Mouse (Mus musculus) hindbrain, postnatal 0 days (tissue): Measurements from ENCODE around the gene Unc93a2. TPM values are rescaled to one million over a fixed set of nuclear protein-coding genes. Genes with fewer than 3 reads are reported as not detected.
"Not testable (repeated sequence)": the region's sequence is repeated elsewhere in the genome, so short reads cannot be mapped to it uniquely, and the experiment has no call there.

Experiments
- ATAC-seq: fragments of 200-750 bp; cut with Nextera tagmentation; 2 replicates; pipeline ENCODE4 v1.8.0; 2017; ENCODE audit warnings: mild to moderate bottlenecking, moderate TSS enrichment, moderate library complexity
- DNase-seq: peaks from one replicate; pipeline ENCODE4 v3.0.0-alpha.2; 2015; ENCODE audit warnings: low spot score
- H3K27ac ChIP-seq: fragments of 300-500 bp; sonication (generic); 2 replicates; pipeline ENCODE4 v1.5.1; 2014; ENCODE audit warnings: mild to moderate bottlenecking
- H3K27me3 ChIP-seq: fragments of 300-500 bp; sonication (generic); 2 replicates; pipeline ENCODE4 v1.6.1; 2014; ENCODE audit warnings: low read length, mixed read lengths; ENCODE audit not compliant: insufficient read depth
- H3K36me3 ChIP-seq: fragments of 300-500 bp; sonication (generic); 2 replicates; pipeline ENCODE4 v1.6.1; 2014; ENCODE audit warnings: low read length, mixed read lengths; ENCODE audit not compliant: insufficient read depth
- H3K4me1 ChIP-seq: fragments of 300-500 bp; sonication (generic); 2 replicates; pipeline ENCODE4 v1.6.1; 2014; ENCODE audit warnings: antibody characterized with exemption, low read length, mixed read lengths; ENCODE audit not compliant: insufficient read depth
- H3K4me2 ChIP-seq: fragments of 300-500 bp; sonication (generic); 2 replicates; pipeline ENCODE4 v1.6.1; 2014; ENCODE audit warnings: low read depth, mild to moderate bottlenecking, low read length, moderate library complexity, mixed read lengths
- H3K4me3 ChIP-seq: fragments of 300-500 bp; sonication (generic); 2 replicates; pipeline ENCODE4 v1.5.1; 2014; ENCODE audit warnings: low read length
- H3K9ac ChIP-seq: fragments of 300-500 bp; sonication (generic); replicated peaks from 2 replicates; pipeline ENCODE4 v1.6.1; 2014; ENCODE audit warnings: mild to moderate bottlenecking, low read length, moderate library complexity, mixed read lengths
- H3K9me3 ChIP-seq: fragments of 300-500 bp; sonication (generic); 2 replicates; pipeline ENCODE4 v1.6.1; 2016; ENCODE audit warnings: low read length, mixed read lengths
- WGBS: fragments of 180-500 bp; shearing (Covaris S2); extraction: QIAGEN DNeasy Blood & Tissue Kit; methylation state at CpG from one replicate; pipeline ENCODE4 v1.1.7; 2014; 5-methylcytosine and 5-hydroxymethylcytosine counted together
- polyA plus RNA-seq: library from polyadenylated mRNA; unstranded; fragments of >200 nt; fragmentation: Nextera tagmentation; extraction: Ambion mirVana; gene quantifications from 2 replicates; pipeline ENCODE4 v1.2.1, GENCODE M21; 2015
- total RNA-seq: library from RNA; depleted of rRNA; stranded (reverse); fragments of >200 nt; gene quantifications from 2 replicates; pipeline ENCODE4 v1.2.3, GENCODE M21; 2014; rRNA removed

The Unc93a2 gene
- total and polyA plus RNA-seq, 2 experiments from 2014 or later, result 0.05 TPM; not detected in 1

GRCm38 (mm10) chr17:7348765-7349164 lies 36.5 kb downstream of the Unc93a2 start:
- ATAC-seq, H3K27ac ChIP-seq, H3K9me3 ChIP-seq, H3K9ac ChIP-seq, H3K4me1 ChIP-seq, H3K36me3 ChIP-seq, H3K4me2 ChIP-seq, H3K27me3 ChIP-seq, H3K4me3 ChIP-seq: not testable (repeated sequence)
- WGBS, result 57% methylated on average over 1 of the region's 3 CpGs
- peak; percentile 31 for DNase-seq

- H3K27me3 ChIP-seq, H3K4me1 ChIP-seq, H3K4me2 ChIP-seq, H3K9me3 ChIP-seq, H3K4me3 ChIP-seq, H3K9ac ChIP-seq, H3K27ac ChIP-seq, H3K36me3 ChIP-seq: not testable (repeated sequence)
- DNase-seq (peak; percentile 2), ATAC-seq (peak; percentile 43; the same call in 1 of the 2 replicates)
- WGBS, result 56% methylated on average over 7 of the region's 9 CpGs
Measured at GRCm38 (mm10) chr17:7337381-7337780, 47.9 kb downstream of the Unc93a2 start.

GRCm38 (mm10) chr17:7332745-7333144 lies 52.5 kb downstream of the Unc93a2 start:
- H3K36me3 ChIP-seq, H3K9me3 ChIP-seq, H3K4me1 ChIP-seq, H3K9ac ChIP-seq, DNase-seq, ATAC-seq, H3K27ac ChIP-seq, H3K27me3 ChIP-seq, H3K4me2 ChIP-seq, H3K4me3 ChIP-seq: not testable (repeated sequence)
- 88% methylated on average over 3 of the region's 5 CpGs for WGBS

GRCm38 (mm10) chr17:7326415-7326814 lies 58.8 kb downstream of the Unc93a2 start:
- not testable (repeated sequence) for H3K27ac ChIP-seq, DNase-seq, ATAC-seq, H3K4me2 ChIP-seq, H3K27me3 ChIP-seq, H3K4me3 ChIP-seq, H3K36me3 ChIP-seq, H3K9me3 ChIP-seq, H3K9ac ChIP-seq, H3K4me1 ChIP-seq
- WGBS, result 88% methylated on average over 2 of the region's 8 CpGs

- 90% methylated on average over 3 of the region's 5 CpGs for WGBS
- not testable (repeated sequence) for H3K4me2 ChIP-seq, H3K9ac ChIP-seq, H3K4me3 ChIP-seq, DNase-seq, H3K36me3 ChIP-seq, H3K9me3 ChIP-seq, H3K27ac ChIP-seq, H3K4me1 ChIP-seq, ATAC-seq, H3K27me3 ChIP-seq
Measured at GRCm38 (mm10) chr17:7324346-7324745, 60.9 kb downstream of the Unc93a2 start, which contains the start of gene Tcp10a. Gene Tcp10a, plus strand, starts transcription at chr17:7324646.

GRCm38 (mm10) chr17:7319789-7320188 lies 65.5 kb downstream of the Unc93a2 start:
- H3K36me3 ChIP-seq, H3K27me3 ChIP-seq, H3K9me3 ChIP-seq, H3K4me1 ChIP-seq, DNase-seq, ATAC-seq, H3K9ac ChIP-seq, H3K4me3 ChIP-seq, H3K27ac ChIP-seq, H3K4me2 ChIP-seq: not testable (repeated sequence)
- WGBS, result 91% methylated on average over 6 of the region's 6 CpGs

GRCm38 (mm10) chr17:7315693-7316382 lies 69.4 kb downstream of the Unc93a2 start:
- not testable (repeated sequence) for H3K27ac ChIP-seq, H3K4me3 ChIP-seq, H3K9ac ChIP-seq, DNase-seq, ATAC-seq, H3K9me3 ChIP-seq, H3K4me1 ChIP-seq, H3K36me3 ChIP-seq, H3K27me3 ChIP-seq, H3K4me2 ChIP-seq
- WGBS, result 64% methylated on average over 6 of the region's 8 CpGs

Other genes starting within 250 kb of the Unc93a2 start
- 32.7 and 38.9 TPM in 2 replicates for gene Rps6ka2, start 215.3 kb downstream of the Unc93a2 start, total RNA-seq
- 14.0 and 15.4 TPM in 2 replicates for gene Rps6ka2, start 215.3 kb downstream of the Unc93a2 start, polyA plus RNA-seq
- gene Tcp10a, start 60.8 kb downstream of the Unc93a2 start, total RNA-seq, result not detected in 2 replicates
- 0.21 TPM in 1 of 2 replicates, not detected in the other for gene Tcp10a, start 60.8 kb downstream of the Unc93a2 start, polyA plus RNA-seq
- not detected in 2 replicates for gene Ttll2, start 32.8 kb downstream of the Unc93a2 start, total RNA-seq
- not detected in 2 replicates for gene Ttll2, start 32.8 kb downstream of the Unc93a2 start, polyA plus RNA-seq
- gene Gm49630, start 13.5 kb downstream of the Unc93a2 start, total RNA-seq, result not detected in 2 replicates
- gene Gm49630, start 13.5 kb downstream of the Unc93a2 start, polyA plus RNA-seq, result not detected in 2 replicates